Mouse (Mus musculus): ENCODE measurements around the gene Ipo11. TPM values are rescaled to one million over a fixed set of nuclear protein-coding genes. Genes with fewer than 3 reads are reported as not detected.
A peak's percentile ranks its signal among the peaks of the same experiment; 100 is the strongest.

Ipo11 gene
- polyA plus RNA-seq, 1 experiment from 2014 or later = 21.6 TPM

- H3K9ac ChIP-seq (replicated peaks; ENCODE audit: low read depth) = peak overlapping the region; percentile 91
- H3K36me3 ChIP-seq (ENCODE audit: insufficient read depth, low read length) = no peaks in the 10 kb centered on the region
- H3K4me2 ChIP-seq (replicated peaks; ENCODE audit: low read depth, low read length) = peak overlapping the region; percentile 68
- H3K4me1 ChIP-seq (ENCODE audit: insufficient read depth, low read depth, low read length) = no peaks in the 10 kb centered on the region
- 3% methylated on average over 6 of the region's 6 CpGs for WGBS
- ATAC-seq (no peak), DNase-seq (ENCODE audit: low spot score) (peak; percentile 6)
- no peaks in the 10 kb centered on the region for H3K9me3 ChIP-seq (ENCODE audit: low read length)
- 0 out of 2 replicates have a peak overlapping the region, but pooled peaks have one; percentile 82 for H3K27ac ChIP-seq (ENCODE audit: low read length)
- H3K4me3 ChIP-seq (ENCODE audit: low read depth, low read length) = peak overlapping the region; percentile 93
- TF ChIP-seq EP300 (IDR thresholded peaks at IDR 0.05) (no peak), CTCF (IDR thresholded peaks at IDR 0.05) (no peak)
- no peaks in the 10 kb centered on the region for H3K27me3 ChIP-seq (replicated peaks; ENCODE audit: insufficient read depth, low read length)
Observed at GRCm38 (mm10) chr13:106947583-106947982, 10.8 kb upstream of the Ipo11 start.

GRCm38 (mm10) chr13:106946594-106947540 is 10.1 kb upstream of the Ipo11 start, which contains the start of gene Dimt1:
Gene Dimt1, plus strand, starts transcription at chr13:106947127.
- Histone ChIP-seq H3K36me3 (ENCODE audit: insufficient read depth, low read length) (no peaks in the 10 kb centered on the region), H3K4me2 (replicated peaks; ENCODE audit: low read depth, low read length) (peak within 1 kb of the TSS; percentile 68), H3K27ac (ENCODE audit: low read length) (peak within 1 kb of the TSS; percentile 82), H3K4me3 (ENCODE audit: low read depth, low read length) (peak within 1 kb of the TSS; percentile 93), H3K9me3 (ENCODE audit: low read length) (no peaks in the 10 kb centered on the region), H3K4me1 (ENCODE audit: insufficient read depth, low read depth, low read length) (no peaks in the 10 kb centered on the region), H3K9ac (replicated peaks; ENCODE audit: low read depth) (peak within 1 kb of the TSS; percentile 91), H3K27me3 (replicated peaks; ENCODE audit: insufficient read depth, low read length) (no peaks in the 10 kb centered on the region)
- TF ChIP-seq EP300 (IDR thresholded peaks at IDR 0.05) (no peak), CTCF (IDR thresholded peaks at IDR 0.05) (0 out of 2 replicates have a peak, but pooled peaks have one; percentile 1)
- ATAC-seq (peak; percentile 100), DNase-seq (ENCODE audit: low spot score) (peak; percentile 98)
- 1% methylated on average over 65 of the region's 68 CpGs for WGBS

- Histone ChIP-seq H3K4me3 (ENCODE audit: low read depth, low read length) (no peak overlapping the region), H3K36me3 (ENCODE audit: insufficient read depth, low read length) (no peaks in the 10 kb centered on the region), H3K4me1 (ENCODE audit: insufficient read depth, low read depth, low read length) (no peaks in the 10 kb centered on the region), H3K4me2 (replicated peaks; ENCODE audit: low read depth, low read length) (no peak overlapping the region), H3K27me3 (replicated peaks; ENCODE audit: insufficient read depth, low read length) (no peaks in the 10 kb centered on the region), H3K27ac (ENCODE audit: low read length) (no peak overlapping the region), H3K9me3 (ENCODE audit: low read length) (no peaks in the 10 kb centered on the region), H3K9ac (replicated peaks; ENCODE audit: low read depth) (no peak overlapping the region)
- WGBS = 73% methylated on average over 9 of the region's 9 CpGs
- ATAC-seq (no peak), DNase-seq (ENCODE audit: low spot score) (no peak)
- TF ChIP-seq CTCF (IDR thresholded peaks at IDR 0.05) (no peak), EP300 (IDR thresholded peaks at IDR 0.05) (no peak)
Observed at GRCm38 (mm10) chr13:106945518-106945917, 8.8 kb upstream of the Ipo11 start.

- H3K27me3 ChIP-seq (replicated peaks; ENCODE audit: insufficient read depth, low read length) = no peaks in the 10 kb centered on the region
- H3K27ac ChIP-seq (ENCODE audit: low read length) = no peak overlapping the region
- TF ChIP-seq EP300 (IDR thresholded peaks at IDR 0.05) (no peak), CTCF (IDR thresholded peaks at IDR 0.05) (no peak)
- no peaks in the 10 kb centered on the region for H3K36me3 ChIP-seq (ENCODE audit: insufficient read depth, low read length)
- H3K9ac ChIP-seq (replicated peaks; ENCODE audit: low read depth) = no peak overlapping the region
- DNase-seq (ENCODE audit: low spot score) (no peak), ATAC-seq (no peak)
- no peak overlapping the region for H3K4me3 ChIP-seq (ENCODE audit: low read depth, low read length)
- H3K4me1 ChIP-seq (ENCODE audit: insufficient read depth, low read depth, low read length) = no peaks in the 10 kb centered on the region
- H3K9me3 ChIP-seq (ENCODE audit: low read length) = no peaks in the 10 kb centered on the region
- no peak overlapping the region for H3K4me2 ChIP-seq (replicated peaks; ENCODE audit: low read depth, low read length)
- WGBS = 74% methylated on average over 1 of the region's 1 CpGs
Observed at GRCm38 (mm10) chr13:106942721-106943120, 6.0 kb upstream of the Ipo11 start.

GRCm38 (mm10) chr13:106941211-106941976 is 4.6 kb upstream of the Ipo11 start:
- peak; percentile 53 for DNase-seq (ENCODE audit: low spot score)
- Histone ChIP-seq H3K9me3 (ENCODE audit: low read length) (no peaks in the 10 kb centered on the region), H3K4me3 (ENCODE audit: low read depth, low read length) (no peak overlapping the region), H3K4me1 (ENCODE audit: insufficient read depth, low read depth, low read length) (no peaks in the 10 kb centered on the region), H3K27ac (ENCODE audit: low read length) (no peak overlapping the region), H3K36me3 (ENCODE audit: insufficient read depth, low read length) (no peaks in the 10 kb centered on the region), H3K27me3 (replicated peaks; ENCODE audit: insufficient read depth, low read length) (no peaks in the 10 kb centered on the region), H3K4me2 (replicated peaks; ENCODE audit: low read depth, low read length) (no peak overlapping the region), H3K9ac (replicated peaks; ENCODE audit: low read depth) (no peak overlapping the region)
- WGBS = 27% methylated on average over 7 of the region's 7 CpGs
- peak; percentile 30; the same call in 1 of the 2 replicates for TF ChIP-seq CTCF (IDR thresholded peaks at IDR 0.05)
- TF ChIP-seq EP300 (IDR thresholded peaks at IDR 0.05) = no peak
- ATAC-seq = no peak

- no peak for TF ChIP-seq CTCF (IDR thresholded peaks at IDR 0.05)
- TF ChIP-seq EP300 (IDR thresholded peaks at IDR 0.05) = no peak
- DNase-seq (ENCODE audit: low spot score) (no peak), ATAC-seq (no peak)
- Histone ChIP-seq H3K4me3 (ENCODE audit: low read depth, low read length) (peak overlapping the region; percentile 95), H3K36me3 (ENCODE audit: insufficient read depth, low read length) (no peaks in the 10 kb centered on the region), H3K4me1 (ENCODE audit: insufficient read depth, low read depth, low read length) (peaks cover 4% of the 10 kb centered on the region; the same call in 1 of the 2 replicates), H3K9me3 (ENCODE audit: low read length) (no peaks in the 10 kb centered on the region), H3K27ac (ENCODE audit: low read length) (no peak overlapping the region), H3K9ac (replicated peaks; ENCODE audit: low read depth) (no peak overlapping the region), H3K27me3 (replicated peaks; ENCODE audit: insufficient read depth, low read length) (no peaks in the 10 kb centered on the region), H3K4me2 (replicated peaks; ENCODE audit: low read depth, low read length) (peak overlapping the region; percentile 94)
- 26% methylated on average over 7 of the region's 7 CpGs for WGBS
Observed at GRCm38 (mm10) chr13:106937138-106937472, 347 bp upstream of the Ipo11 start.

Measured in lung, postnatal 0 days (tissue).